In genomic region chr14:4334476-4335080, GRCm38 (mm10) we compare ENCODE assay signal across 10 mouse cellular contexts. TPM values are rescaled to one million over a fixed set of nuclear protein-coding genes. Genes with fewer than 3 reads are reported as not detected.
DNase-seq lines count a peak whose midpoint lies in the region; ATAC-seq and TF ChIP-seq lines count a peak whose summit lies in the region.
"Not testable (repeated sequence)": the region's sequence is repeated elsewhere in the genome, so short reads cannot be mapped to it uniquely, and the experiment has no call there.
"Had no signal": no experiment of that assay in that cellular context is flagged by ENCODE, and none has a peak within 500 bp of the region (broad histone marks: within the 10 kb centered on the region; RNA-seq: fewer than 3 reads in every experiment).

TSS of gene 2610042L04Rik (plus strand) at chr14:4334763.

- WGBS in forebrain, embryonic 16.5 days: 2% methylated on average over 15 of the region's 48 CpGs
- 2% methylated on average over 19 of the region's 48 CpGs for WGBS in hindbrain, embryonic 12.5 days
- 3% methylated on average over 21 of the region's 48 CpGs for WGBS in kidney, postnatal 0 days
- 2% methylated on average over 26 of the region's 48 CpGs for WGBS in liver, embryonic 11.5 days
- WGBS in midbrain, embryonic 16.5 days: 2% methylated on average over 7 of the region's 48 CpGs
- 3% methylated on average over 15 of the region's 48 CpGs for WGBS in stomach, embryonic 14.5 days

- H3K9me3 ChIP-seq in forebrain, embryonic 16.5 days (ENCODE audit: control insufficient read depth, low read length); hindbrain, embryonic 12.5 days (replicated peaks); kidney, postnatal 0 days (replicated peaks; ENCODE audit: low read length); liver, embryonic 11.5 days (ENCODE audit: control insufficient read depth, low read length); midbrain, embryonic 16.5 days (replicated peaks; ENCODE audit: control insufficient read depth, low read length, poor library complexity, severe bottlenecking); stomach, embryonic 14.5 days (ENCODE audit: control insufficient read depth, low read depth, low read length): not testable (repeated sequence)

- H3K27ac ChIP-seq in forebrain, embryonic 16.5 days (ENCODE audit: low read length); hindbrain, embryonic 12.5 days; kidney, postnatal 0 days; liver, embryonic 11.5 days (ENCODE audit: low read depth, low read length); midbrain, embryonic 16.5 days (ENCODE audit: low read length); stomach, embryonic 14.5 days (ENCODE audit: low read length): not testable (repeated sequence)

- not testable (repeated sequence) for H3K36me3 ChIP-seq in forebrain, embryonic 16.5 days (ENCODE audit: control insufficient read depth, insufficient read depth); hindbrain, embryonic 12.5 days; kidney, postnatal 0 days (ENCODE audit: insufficient read depth, low read length); liver, embryonic 11.5 days (ENCODE audit: control insufficient read depth, insufficient read depth, low read length); midbrain, embryonic 16.5 days (ENCODE audit: control insufficient read depth, insufficient read depth, low read length); stomach, embryonic 14.5 days (ENCODE audit: control insufficient read depth, insufficient read depth, low read length)

- peak within 1 kb of the TSS; percentile 47 for H3K4me3 ChIP-seq in forebrain, embryonic 16.5 days (replicated peaks; ENCODE audit: low read length)
- peak within 1 kb of the TSS; percentile 44 for H3K4me3 ChIP-seq in hindbrain, embryonic 12.5 days
- H3K4me3 ChIP-seq in kidney, postnatal 0 days (replicated peaks; ENCODE audit: low read depth, low read length): peak within 1 kb of the TSS; percentile 14
- H3K4me3 ChIP-seq in liver, embryonic 11.5 days (ENCODE audit: low read depth, low read length): peak within 1 kb of the TSS; percentile 5; the same call in 1 of the 2 replicates
- peak within 1 kb of the TSS; percentile 45 for H3K4me3 ChIP-seq in midbrain, embryonic 16.5 days (ENCODE audit: low read depth, low read length)
- H3K4me3 ChIP-seq in stomach, embryonic 14.5 days (ENCODE audit: low read depth, low read length): peak within 1 kb of the TSS; percentile 25

- not testable (repeated sequence) for H3K4me1 ChIP-seq in forebrain, embryonic 16.5 days (replicated peaks; ENCODE audit: control insufficient read depth, insufficient read depth, low read length); hindbrain, embryonic 12.5 days; kidney, postnatal 0 days (replicated peaks; ENCODE audit: insufficient read depth, low read length); liver, embryonic 11.5 days (replicated peaks; ENCODE audit: control insufficient read depth, insufficient read depth, low read length); midbrain, embryonic 16.5 days (ENCODE audit: control insufficient read depth, insufficient read depth, low read length); stomach, embryonic 14.5 days (ENCODE audit: control insufficient read depth, insufficient read depth, low read length)

- not testable (repeated sequence) for H3K27me3 ChIP-seq in forebrain, embryonic 16.5 days (replicated peaks; ENCODE audit: control insufficient read depth, insufficient read depth, low read length); hindbrain, embryonic 12.5 days; kidney, postnatal 0 days (ENCODE audit: insufficient read depth, low read length); liver, embryonic 11.5 days (replicated peaks; ENCODE audit: control insufficient read depth, insufficient read depth, low read length); midbrain, embryonic 16.5 days (ENCODE audit: control insufficient read depth, insufficient read depth, low read depth, low read length); stomach, embryonic 14.5 days (ENCODE audit: control insufficient read depth, insufficient read depth, low read length)

- not testable (repeated sequence) for ATAC-seq in forebrain, embryonic 16.5 days; hindbrain, embryonic 12.5 days (ENCODE audit: low FRiP score); kidney, postnatal 0 days (replicated peaks; ENCODE audit: low FRiP score, low read depth); liver, embryonic 11.5 days (replicated peaks; ENCODE audit: low FRiP score); midbrain, embryonic 16.5 days; stomach, embryonic 14.5 days (ENCODE audit: insufficient number of reproducible peaks, insufficient read depth, low FRiP score, low read depth)

- peak within 1 kb of the TSS; percentile 61 for H3K4me2 ChIP-seq in forebrain, embryonic 16.5 days (ENCODE audit: low read length)
- H3K4me2 ChIP-seq in hindbrain, embryonic 12.5 days (replicated peaks): peak within 1 kb of the TSS; percentile 69
- H3K4me2 ChIP-seq in kidney, postnatal 0 days (ENCODE audit: low read length): peak within 1 kb of the TSS; percentile 50
- peak within 1 kb of the TSS; percentile 50 for H3K4me2 ChIP-seq in liver, embryonic 11.5 days
- peak within 1 kb of the TSS; percentile 55 for H3K4me2 ChIP-seq in midbrain, embryonic 16.5 days (ENCODE audit: low read length)
- peak within 1 kb of the TSS; percentile 47 for H3K4me2 ChIP-seq in stomach, embryonic 14.5 days (replicated peaks; ENCODE audit: low read depth, low read length)

- not testable (repeated sequence) for TF ChIP-seq CTCF in kidney, postnatal 0 days (IDR thresholded peaks at IDR 0.05; ENCODE audit: low read depth)

- peak within 1 kb of the TSS; percentile 66 for H3K9ac ChIP-seq in forebrain, embryonic 16.5 days (replicated peaks; ENCODE audit: low read depth, low read length)
- H3K9ac ChIP-seq in hindbrain, embryonic 12.5 days: peak within 1 kb of the TSS; percentile 59
- H3K9ac ChIP-seq in kidney, postnatal 0 days (ENCODE audit: low read depth, low read length); liver, embryonic 11.5 days (ENCODE audit: low read depth, low read length); stomach, embryonic 14.5 days (replicated peaks; ENCODE audit: low read depth, low read length): not testable (repeated sequence)
- peak within 1 kb of the TSS; percentile 57 for H3K9ac ChIP-seq in midbrain, embryonic 16.5 days (ENCODE audit: low read depth, low read length)

- peak; percentile 2 for DNase-seq in ES-CJ7 (ENCODE audit: low read depth, low spot score)
- DNase-seq in embryo, embryonic 11 days: peak; percentile 18
- not testable (repeated sequence) for DNase-seq in kidney, postnatal 0 days (ENCODE audit: low spot score)
- DNase-seq in liver, embryonic 11.5 days (ENCODE audit: low spot score): peak; percentile 26

RNA-seq across cellular contexts. Expression of gene 2610042L04Rik, which starts in this region (rescaled TPM):
- polyA plus RNA-seq in forebrain, embryonic 16.5 days (2015; fragmentation: Nextera tagmentation; extraction: Ambion mirVana): 5.6 and 6.7 TPM in 2 replicates
- 0.94 and 1.4 TPM in 2 replicates for polyA plus RNA-seq in hindbrain, embryonic 12.5 days (2016; fragmentation: Nextera tagmentation; extraction: Ambion mirVana)
- polyA plus RNA-seq in kidney, postnatal 0 days (2015; fragmentation: Nextera tagmentation; extraction: Ambion mirVana): not detected in 2 replicates
- polyA plus RNA-seq in liver, embryonic 11.5 days (2014; fragmentation: Nextera tagmentation; extraction: Ambion mirVana): not detected in 2 replicates
- polyA plus RNA-seq in midbrain, embryonic 16.5 days (2015; fragmentation: Nextera tagmentation; extraction: Ambion mirVana): 6.3 and 8.5 TPM in 2 replicates
- 0.18 and 0.35 TPM in 2 replicates for polyA plus RNA-seq in stomach, embryonic 14.5 days (2014; fragmentation: Nextera tagmentation; extraction: Ambion mirVana)
- polyA plus RNA-seq: gonadal fat pad, adult 2 months; liver, embryonic 14.5 days had no signal

Comparison
In these comparisons a context has a peak if more than half of its experiments do, and no peak if none do; other contexts are left out.
1. Peak in DNase-seq, H3K4me3 ChIP-seq and H3K4me2 ChIP-seq in liver, embryonic 11.5 days; RNA of the gene not detected or under 1 TPM.